Mouse (Mus musculus) heart, embryonic 16.5 days (tissue): ENCODE measurements around the gene Limd1. TPM values are rescaled to one million over a fixed set of nuclear protein-coding genes. Genes with fewer than 3 reads are reported as not detected.
"Not testable (repeated sequence)": the region's sequence is repeated elsewhere in the genome, so short reads cannot be mapped to it uniquely, and the experiment has no call there.

Experiments used
- ATAC-seq: fragments of 200-750 bp; cut with Nextera tagmentation; replicated peaks from 2 replicates; pipeline ENCODE4 v1.8.0; 2017; ENCODE audit warnings: moderate number of reproducible peaks; ENCODE audit not compliant: insufficient read depth, low FRiP score; ENCODE audit errors: extremely low read depth
- H3K27ac ChIP-seq: fragments of 300-500 bp; sonication (generic); 2 replicates; pipeline ENCODE4 v1.5.1; 2014; ENCODE audit warnings: mild to moderate bottlenecking, low read length, control low read depth, moderate library complexity
- H3K27me3 ChIP-seq: fragments of 300-500 bp; sonication (generic); 2 replicates; pipeline ENCODE4 v1.6.1; 2014; ENCODE audit warnings: low read length, mixed read lengths; ENCODE audit not compliant: control insufficient read depth, insufficient read depth
- H3K36me3 ChIP-seq: fragments of 300-500 bp; sonication (generic); 2 replicates; pipeline ENCODE4 v1.6.1; 2014; ENCODE audit not compliant: control insufficient read depth, insufficient read depth
- H3K4me1 ChIP-seq: fragments of 300-500 bp; sonication (generic); 2 replicates; pipeline ENCODE4 v1.6.1; 2014; ENCODE audit warnings: low read length, mixed read lengths; ENCODE audit not compliant: control insufficient read depth, insufficient read depth
- H3K4me2 ChIP-seq: fragments of 300-500 bp; sonication (generic); 2 replicates; pipeline ENCODE4 v1.6.1; 2014; ENCODE audit warnings: low read depth, mild to moderate bottlenecking, control low read depth, low read length
- H3K4me3 ChIP-seq: fragments of 300-500 bp; sonication (generic); 2 replicates; pipeline ENCODE4 v1.5.1; 2014; ENCODE audit warnings: mild to moderate bottlenecking, control low read depth, low read length
- H3K9ac ChIP-seq: fragments of 300-500 bp; sonication (generic); 2 replicates; pipeline ENCODE4 v1.6.1; 2014; ENCODE audit warnings: low read length, control low read depth
- H3K9me3 ChIP-seq: fragments of 300-500 bp; sonication (generic); replicated peaks from 2 replicates; pipeline ENCODE4 v1.6.1; 2016; ENCODE audit warnings: low read length; ENCODE audit not compliant: control insufficient read depth
- whole genome bisulfite sequencing: fragments of 180-500 bp; shearing (Covaris S2); extraction: QIAGEN DNeasy Blood & Tissue Kit; methylation state at CpG from one replicate; pipeline ENCODE4 v1.1.7; 2014; 5-methylcytosine and 5-hydroxymethylcytosine counted together
- polyA plus RNA-seq: library from polyadenylated mRNA; unstranded; fragments of >200 nt; fragmentation: Nextera tagmentation; extraction: Ambion mirVana; gene quantifications from 2 replicates; pipeline ENCODE4 v1.2.1, GENCODE M21; 2015

Gene Limd1
- polyA plus RNA-seq, result 56.6 and 62.4 TPM in 2 replicates

DNA sequence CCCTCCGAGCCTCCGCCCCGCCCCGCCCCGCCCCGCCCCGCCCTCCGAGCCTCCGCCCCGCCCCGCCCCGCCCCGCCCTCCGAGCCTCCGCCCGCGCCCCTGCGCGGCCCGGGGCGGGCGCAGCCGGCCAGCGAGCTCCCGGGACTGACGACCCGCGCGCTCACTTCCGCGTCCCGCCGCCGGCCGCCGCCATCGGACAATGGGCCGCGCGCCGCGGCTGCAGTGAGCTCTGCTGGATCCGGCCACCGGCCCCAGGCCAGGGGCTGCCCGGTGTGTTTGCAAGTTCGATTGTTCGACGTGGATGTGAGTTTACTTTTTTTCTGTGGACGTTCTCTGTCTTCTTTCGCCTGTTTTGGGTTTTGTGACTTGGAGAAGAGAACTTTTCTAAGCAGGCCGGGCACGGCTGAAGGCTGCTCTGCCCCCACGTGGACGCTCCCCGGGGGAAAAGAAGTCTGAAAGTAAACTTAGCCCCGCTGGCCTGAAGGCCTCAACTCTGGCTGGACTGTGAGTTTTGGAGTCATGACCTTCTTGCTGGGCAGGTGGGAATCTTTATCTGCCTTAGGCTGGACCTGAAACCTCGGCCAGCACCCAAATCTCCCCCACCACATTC, at the start of gene Limd1:
Gene Limd1, plus strand, starts transcription at position 121 of the 610 bp plus-strand sequence.
- WGBS, result under 1% methylated on average over 52 of the region's 57 CpGs
- no peaks in the 10 kb centered on the region for H3K9me3 ChIP-seq
- peaks cover 4% of the 10 kb centered on the region for H3K36me3 ChIP-seq
- H3K4me3 ChIP-seq, result peak within 1 kb of the TSS; percentile 74
- H3K9ac ChIP-seq, result peak within 1 kb of the TSS; percentile 89
- ATAC-seq, result peak; percentile 85
- H3K4me2 ChIP-seq, result peak within 1 kb of the TSS; percentile 96
- peak within 1 kb of the TSS; percentile 93 for H3K27ac ChIP-seq
- peaks cover 57% of the 10 kb centered on the region for H3K4me1 ChIP-seq
- H3K27me3 ChIP-seq, result no peaks in the 10 kb centered on the region

DNA sequence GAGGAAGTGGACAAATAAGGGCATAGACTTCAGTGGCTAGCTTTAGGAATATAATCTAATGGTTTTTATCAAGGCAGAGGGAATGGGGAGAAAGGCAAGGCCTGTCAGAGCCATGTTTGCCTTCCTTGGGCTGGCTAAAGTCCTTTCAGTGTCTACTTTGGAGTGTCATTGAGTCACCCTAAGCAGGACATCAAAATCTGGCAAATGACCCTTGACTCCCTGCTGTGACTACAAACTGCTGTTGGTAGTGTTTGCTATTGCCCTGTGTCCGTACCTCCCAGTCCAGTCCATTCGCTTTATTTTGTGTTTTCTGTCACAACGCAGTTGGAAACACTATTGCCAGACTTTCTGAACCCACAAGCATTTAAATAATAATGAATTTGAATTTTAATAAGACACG, 48.6 kb upstream of the Limd1 start:
- no peaks in the 10 kb centered on the region for H3K4me1 ChIP-seq
- no peak overlapping the region for H3K4me2 ChIP-seq
- WGBS, result 91% methylated on average over 4 of the region's 4 CpGs
- peaks cover 9% of the 10 kb centered on the region; the same call in 1 of the 2 replicates for H3K36me3 ChIP-seq
- H3K27me3 ChIP-seq, result no peaks in the 10 kb centered on the region
- no peak overlapping the region for H3K9ac ChIP-seq
- no peaks in the 10 kb centered on the region for H3K9me3 ChIP-seq
- H3K27ac ChIP-seq, result no peak overlapping the region
- H3K4me3 ChIP-seq, result no peak overlapping the region
- no peak for ATAC-seq

DNA sequence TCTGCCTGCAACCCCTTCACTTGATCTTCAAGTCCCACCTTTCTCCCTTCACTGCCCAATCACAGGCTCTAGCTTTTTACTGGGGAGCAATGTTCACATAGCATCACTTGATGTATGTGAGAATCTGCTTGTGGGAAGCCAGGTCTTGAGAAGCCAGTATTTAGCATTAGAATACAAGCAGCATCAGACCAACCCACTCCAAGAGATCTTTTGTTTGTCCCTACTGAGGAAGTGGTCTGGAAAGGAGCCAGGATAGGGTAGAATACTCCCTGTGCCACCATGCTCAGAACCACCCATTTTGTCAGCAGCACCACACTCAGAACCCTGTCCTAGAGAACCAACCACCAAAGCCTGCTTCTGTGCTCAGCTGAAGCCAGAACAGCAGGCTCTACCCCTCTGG, 47.5 kb upstream of the Limd1 start:
- no peak for ATAC-seq
- Histone ChIP-seq H3K27me3 (no peaks in the 10 kb centered on the region), H3K4me2 (no peak overlapping the region), H3K27ac (no peak overlapping the region), H3K9me3 (no peaks in the 10 kb centered on the region), H3K36me3 (peaks cover 11% of the 10 kb centered on the region; the same call in 1 of the 2 replicates), H3K4me1 (no peaks in the 10 kb centered on the region), H3K4me3 (no peak overlapping the region), H3K9ac (no peak overlapping the region)

DNA sequence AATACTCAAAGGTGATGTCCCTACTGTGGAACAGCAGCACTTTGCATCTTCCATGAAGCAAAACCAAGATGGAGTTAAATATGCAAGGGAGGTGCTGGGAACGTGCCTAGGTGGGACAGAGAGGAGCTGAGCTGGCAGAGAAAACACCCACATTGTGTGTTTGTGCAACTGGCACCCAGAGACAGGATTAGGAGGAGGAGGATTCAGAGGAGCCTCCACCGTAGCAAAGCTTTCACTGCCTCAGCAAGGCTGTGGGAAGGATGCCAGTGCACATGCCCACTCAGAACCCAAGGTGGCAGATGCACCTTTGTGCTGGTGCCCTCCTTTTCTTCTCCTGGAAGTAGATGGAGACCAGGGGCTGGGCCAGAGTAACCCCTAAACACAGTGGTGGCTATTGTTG, 40.3 kb upstream of the Limd1 start:
- H3K4me3 ChIP-seq, result no peak overlapping the region
- H3K9ac ChIP-seq, result no peak overlapping the region
- WGBS, result 67% methylated on average over 2 of the region's 2 CpGs
- H3K27ac ChIP-seq, result no peak overlapping the region
- H3K27me3 ChIP-seq, result no peaks in the 10 kb centered on the region
- H3K4me2 ChIP-seq, result no peak overlapping the region
- no peaks in the 10 kb centered on the region for H3K4me1 ChIP-seq
- H3K9me3 ChIP-seq, result no peaks in the 10 kb centered on the region
- peaks cover 14% of the 10 kb centered on the region for H3K36me3 ChIP-seq
- ATAC-seq, result no peak

DNA sequence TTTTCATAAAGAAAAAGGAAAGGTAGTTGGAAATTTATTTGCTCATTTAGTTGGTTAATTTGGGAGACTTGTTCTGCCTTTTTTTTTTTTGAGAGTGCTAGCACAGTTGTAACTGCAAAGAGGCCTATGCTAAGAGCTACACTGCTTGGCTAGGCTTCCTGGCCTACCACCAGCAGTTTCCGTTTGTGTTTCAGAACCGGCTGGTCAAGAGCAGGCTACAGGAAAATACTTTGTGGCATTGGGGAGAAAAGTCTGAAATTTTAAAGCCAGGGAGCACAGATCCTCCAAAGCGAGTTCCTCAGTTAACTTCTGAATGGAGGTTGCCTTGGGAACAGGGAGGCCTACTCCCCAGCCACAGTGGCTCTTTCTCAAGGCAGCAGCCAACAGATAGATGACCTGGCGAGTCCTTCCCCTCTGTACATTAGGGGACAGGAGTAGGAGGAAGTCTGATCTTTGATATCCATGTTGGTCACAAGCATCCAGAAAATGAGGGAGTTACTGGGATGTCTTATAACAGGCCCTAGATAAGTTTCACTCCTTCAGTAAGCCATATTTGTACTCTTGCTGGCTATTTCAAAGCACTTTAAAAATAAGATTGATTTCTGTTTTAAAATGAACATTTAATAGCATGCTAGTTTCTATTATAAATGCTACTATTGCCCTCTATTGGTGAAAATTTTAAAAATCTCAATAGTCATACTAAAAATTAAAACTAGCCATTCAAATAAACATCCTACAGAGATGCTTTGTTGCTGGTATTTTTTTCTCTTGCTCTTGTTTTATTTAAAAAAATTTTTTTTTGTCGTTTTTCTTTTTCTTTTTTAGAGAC, 38.1 kb upstream of the Limd1 start:
- H3K27me3 ChIP-seq, result no peaks in the 10 kb centered on the region
- H3K4me2 ChIP-seq, result no peak overlapping the region
- 54% methylated on average over 5 of the region's 5 CpGs for WGBS
- H3K36me3 ChIP-seq, result peaks cover 13% of the 10 kb centered on the region
- H3K27ac ChIP-seq, result no peak overlapping the region
- no peak for ATAC-seq
- H3K4me1 ChIP-seq, result no peaks in the 10 kb centered on the region
- no peaks in the 10 kb centered on the region for H3K9me3 ChIP-seq
- H3K9ac ChIP-seq, result no peak overlapping the region
- no peak overlapping the region for H3K4me3 ChIP-seq

DNA sequence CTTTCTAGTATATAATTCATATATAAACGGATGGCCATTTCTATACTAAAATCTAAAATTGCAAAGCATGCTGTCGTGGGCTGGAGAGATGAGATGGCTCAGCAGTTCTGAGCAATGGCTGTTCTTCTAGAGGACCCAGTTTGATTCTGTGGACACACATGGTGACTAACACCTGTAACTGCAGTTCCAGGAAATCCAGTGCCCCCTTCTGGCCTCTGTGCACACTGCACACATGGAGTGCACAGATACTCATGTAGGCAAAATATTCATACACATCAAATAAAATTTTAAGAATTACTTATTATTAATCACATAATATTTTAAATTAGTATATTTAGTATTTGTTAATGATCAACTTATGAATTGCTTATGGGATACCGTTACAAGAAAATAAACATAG, 31.4 kb upstream of the Limd1 start:
- WGBS, result 94% methylated on average over 2 of the region's 3 CpGs
- H3K27ac ChIP-seq, H3K36me3 ChIP-seq, H3K4me3 ChIP-seq, H3K27me3 ChIP-seq, H3K4me1 ChIP-seq, ATAC-seq, H3K9me3 ChIP-seq, H3K4me2 ChIP-seq, H3K9ac ChIP-seq: not testable (repeated sequence)

DNA sequence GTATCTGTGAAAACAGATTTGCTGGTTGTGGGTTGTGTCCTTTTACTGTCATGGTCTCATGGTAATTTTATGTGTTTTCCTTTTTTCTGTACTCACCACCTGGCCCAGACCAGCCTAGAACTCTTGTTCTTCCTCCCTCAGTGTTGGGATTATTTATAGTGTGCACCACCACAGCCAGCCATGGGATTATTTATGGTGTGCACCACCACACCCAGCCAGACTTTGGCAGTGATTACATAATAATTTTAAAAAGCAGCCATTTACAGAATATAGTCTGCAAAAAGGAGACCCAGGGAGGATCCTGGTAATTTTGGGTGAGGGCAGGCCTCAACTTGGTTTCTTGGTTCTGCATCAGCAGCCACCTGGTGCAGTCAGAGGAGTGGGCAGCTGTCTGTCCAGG, 29.9 kb upstream of the Limd1 start:
- H3K27ac ChIP-seq, result no peak overlapping the region
- no peak overlapping the region for H3K9ac ChIP-seq
- H3K9me3 ChIP-seq, result no peaks in the 10 kb centered on the region
- H3K27me3 ChIP-seq, result no peaks in the 10 kb centered on the region
- no peak for ATAC-seq
- no peak overlapping the region for H3K4me2 ChIP-seq
- peaks cover 7% of the 10 kb centered on the region; the same call in 1 of the 2 replicates for H3K36me3 ChIP-seq
- no peaks in the 10 kb centered on the region; the same call in 1 of the 2 replicates for H3K4me1 ChIP-seq
- H3K4me3 ChIP-seq, result no peak overlapping the region

DNA sequence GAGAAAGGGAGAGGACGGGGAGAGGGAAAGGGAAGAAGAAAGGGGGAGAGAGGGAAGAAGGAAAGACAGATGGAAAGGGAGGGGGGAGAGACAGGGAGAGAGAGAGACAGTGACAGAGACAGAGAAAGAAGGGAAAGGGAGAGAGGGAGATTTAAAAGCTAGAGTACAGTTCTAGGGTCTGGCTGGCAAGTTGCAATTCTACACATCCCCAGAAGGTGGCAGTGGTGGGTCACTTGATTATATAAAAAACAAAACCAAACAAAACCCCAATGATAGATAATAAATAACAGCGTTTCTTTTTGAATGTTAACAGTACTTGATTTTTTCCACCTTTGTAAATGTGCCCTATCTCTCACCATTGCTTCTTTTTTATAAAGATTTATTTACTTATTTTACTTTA, 28.3 kb upstream of the Limd1 start:
- H3K36me3 ChIP-seq, result 0 out of 2 replicates have a peak, but pooled peaks cover 4% of the 10 kb centered on the region
- ATAC-seq, result no peak
- no peak overlapping the region for H3K4me3 ChIP-seq
- H3K4me2 ChIP-seq, result no peak overlapping the region
- no peak overlapping the region for H3K27ac ChIP-seq
- no peaks in the 10 kb centered on the region; the same call in 1 of the 2 replicates for H3K4me1 ChIP-seq
- no peaks in the 10 kb centered on the region for H3K27me3 ChIP-seq
- H3K9me3 ChIP-seq, result no peaks in the 10 kb centered on the region
- WGBS, result 33% methylated on average over 2 of the region's 2 CpGs
- no peak overlapping the region for H3K9ac ChIP-seq

DNA sequence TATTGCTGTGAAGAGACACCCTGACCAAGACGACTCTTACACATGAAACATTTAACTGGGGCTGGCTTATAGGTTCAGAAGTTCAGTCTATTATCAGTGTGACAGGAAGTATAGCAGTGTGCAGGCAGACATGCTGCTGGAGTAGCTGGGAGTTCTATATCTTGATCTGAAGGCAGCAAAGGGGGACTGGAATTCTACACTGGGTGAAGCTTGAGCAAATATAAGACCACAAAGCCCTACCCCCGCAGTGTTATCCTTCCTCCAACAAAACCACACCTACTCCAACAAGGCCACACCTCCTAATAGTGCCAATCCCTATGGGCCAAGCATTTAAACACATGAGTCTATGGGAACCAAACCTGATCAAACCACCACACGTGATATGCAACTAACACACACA, 26.7 kb upstream of the Limd1 start:
- Histone ChIP-seq H3K9me3 (no peaks in the 10 kb centered on the region), H3K27ac (no peak overlapping the region), H3K4me2 (no peak overlapping the region), H3K36me3 (0 out of 2 replicates have a peak, but pooled peaks cover 4% of the 10 kb centered on the region), H3K4me1 (peaks cover 8% of the 10 kb centered on the region), H3K9ac (no peak overlapping the region), H3K4me3 (no peak overlapping the region), H3K27me3 (no peaks in the 10 kb centered on the region)
- ATAC-seq, result no peak
- WGBS, result 58% methylated on average over 3 of the region's 3 CpGs
